Mouse (Mus musculus) lung, embryonic 14.5 days (tissue): Measurements from ENCODE around the gene Gga1. TPM values are rescaled to one million over a fixed set of nuclear protein-coding genes. Genes with fewer than 3 reads are reported as not detected.
A peak's percentile ranks its signal among the peaks of the same experiment; 100 is the strongest.

Experiments used
- ATAC-seq: fragments of 200-750 bp; cut with Nextera tagmentation; 2 replicates; pipeline ENCODE4 v1.8.0; 2017; ENCODE audit warnings: mild to moderate bottlenecking, moderate TSS enrichment, moderate library complexity; ENCODE audit not compliant: insufficient read depth
- DNase-seq: peaks from one replicate; pipeline ENCODE4 v3.0.0-alpha.2; 2015
- H3K27ac ChIP-seq: fragments of 300-500 bp; sonication (generic); 2 replicates; pipeline ENCODE4 v1.5.1; 2014; ENCODE audit warnings: low read depth, mild to moderate bottlenecking, moderate library complexity
- H3K27me3 ChIP-seq: fragments of 300-500 bp; sonication (generic); 2 replicates; pipeline ENCODE4 v1.6.1; 2014; ENCODE audit warnings: low read length, control low read depth; ENCODE audit not compliant: insufficient read depth
- H3K36me3 ChIP-seq: fragments of 300-500 bp; sonication (generic); 2 replicates; pipeline ENCODE4 v1.6.1; 2014; ENCODE audit warnings: control low read depth; ENCODE audit not compliant: insufficient read depth
- H3K4me1 ChIP-seq: fragments of 300-500 bp; sonication (generic); 2 replicates; pipeline ENCODE4 v1.6.1; 2014; ENCODE audit warnings: antibody characterized with exemption, control low read depth; ENCODE audit not compliant: insufficient read depth
- H3K4me2 ChIP-seq: fragments of 300-500 bp; sonication (generic); 2 replicates; pipeline ENCODE4 v1.6.1; 2014; ENCODE audit warnings: mild to moderate bottlenecking
- H3K4me3 ChIP-seq: fragments of 300-500 bp; sonication (generic); 2 replicates; pipeline ENCODE4 v1.5.1; 2014; ENCODE audit warnings: low read depth, low read length
- H3K9ac ChIP-seq: fragments of 300-500 bp; sonication (generic); 2 replicates; pipeline ENCODE4 v1.6.1; 2014
- H3K9me3 ChIP-seq: fragments of 300-500 bp; sonication (generic); 2 replicates; pipeline ENCODE4 v1.6.1; 2016; ENCODE audit warnings: low read depth, low read length, control low read depth
- CTCF ChIP-seq: IDR thresholded peaks from 2 replicates; pipeline ENCODE4 v1.5.1; 2016; ENCODE audit warnings: antibody characterized with exemption, low read depth
- WGBS: fragments of 180-500 bp; shearing (Covaris S2); extraction: QIAGEN DNeasy Blood & Tissue Kit; methylation state at CpG from one replicate; pipeline ENCODE4 v1.1.7; 2014; 5-methylcytosine and 5-hydroxymethylcytosine counted together
- polyA plus RNA-seq: library from polyadenylated mRNA; unstranded; fragments of >200 nt; fragmentation: Nextera tagmentation; extraction: Ambion mirVana; gene quantifications from 2 replicates; pipeline ENCODE4 v1.2.1, GENCODE M21; 2014

Gene Gga1
- polyA plus RNA-seq, 1 experiment from 2014 or later: 57.0 TPM

GRCm38 (mm10) chr15:78851505-78852153 lies 25.4 kb upstream of the Gga1 start:
- TF ChIP-seq CTCF: peak; percentile 97
- H3K4me2 ChIP-seq: peak overlapping the region; percentile 45
- WGBS: 8% methylated on average over 13 of the region's 13 CpGs

GRCm38 (mm10) chr15:78855303-78855965 lies 21.6 kb upstream of the Gga1 start, which contains the start of gene Lgals2:
Lgals2 (minus strand) TSS chr15:78855529.
- H3K27ac ChIP-seq: no peak within 1 kb of the TSS
- H3K4me1 ChIP-seq: peaks cover 8% of the 10 kb centered on the region
- H3K4me2 ChIP-seq: no peak within 1 kb of the TSS
- DNase-seq (no peak), ATAC-seq (no peak)
- no peak within 1 kb of the TSS for H3K9ac ChIP-seq
- TF ChIP-seq CTCF: no peak
- H3K36me3 ChIP-seq: peaks cover 1% of the 10 kb centered on the region; the same call in 1 of the 2 replicates
- no peak within 1 kb of the TSS for H3K4me3 ChIP-seq
- no peaks in the 10 kb centered on the region for H3K27me3 ChIP-seq
- H3K9me3 ChIP-seq: no peaks in the 10 kb centered on the region
- 63% methylated on average over 8 of the region's 8 CpGs for WGBS

More at GRCm38 (mm10) chr15:78851505-78852153, 25.4 kb upstream of the Gga1 start:
- DNase-seq (peak; percentile 96), ATAC-seq (peak; percentile 83)
- Histone ChIP-seq H3K27ac (peak overlapping the region; percentile 58; the same call in 1 of the 2 replicates), H3K9ac (no peak overlapping the region), H3K9me3 (no peaks in the 10 kb centered on the region), H3K4me3 (no peak overlapping the region), H3K36me3 (peaks cover 37% of the 10 kb centered on the region), H3K4me1 (peaks cover 8% of the 10 kb centered on the region), H3K27me3 (no peaks in the 10 kb centered on the region)

GRCm38 (mm10) chr15:78857009-78857408 lies 20.0 kb upstream of the Gga1 start:
- ATAC-seq (no peak), DNase-seq (no peak)
- H3K4me1 ChIP-seq: no peaks in the 10 kb centered on the region
- no peaks in the 10 kb centered on the region for H3K9me3 ChIP-seq
- TF ChIP-seq CTCF: no peak
- H3K36me3 ChIP-seq: no peaks in the 10 kb centered on the region
- H3K27ac ChIP-seq: no peak overlapping the region
- WGBS: 75% methylated on average over 7 of the region's 7 CpGs
- no peak overlapping the region for H3K9ac ChIP-seq
- H3K27me3 ChIP-seq: no peaks in the 10 kb centered on the region
- no peak overlapping the region for H3K4me3 ChIP-seq
- H3K4me2 ChIP-seq: no peak overlapping the region

- Histone ChIP-seq H3K4me1 (no peaks in the 10 kb centered on the region), H3K4me2 (no peak overlapping the region), H3K27ac (0 out of 2 replicates have a peak overlapping the region, but pooled peaks have one; percentile 18), H3K9ac (no peak overlapping the region), H3K27me3 (no peaks in the 10 kb centered on the region), H3K4me3 (no peak overlapping the region), H3K36me3 (no peaks in the 10 kb centered on the region), H3K9me3 (no peaks in the 10 kb centered on the region)
- TF ChIP-seq CTCF: no peak
- no peak for ATAC-seq
- no peak for DNase-seq
- WGBS: 66% methylated on average over 4 of the region's 4 CpGs
Observed at GRCm38 (mm10) chr15:78859311-78859710, 17.7 kb upstream of the Gga1 start.

- Histone ChIP-seq H3K9me3 (no peaks in the 10 kb centered on the region), H3K4me3 (no peak overlapping the region), H3K4me1 (no peaks in the 10 kb centered on the region), H3K9ac (no peak overlapping the region), H3K4me2 (no peak overlapping the region), H3K36me3 (no peaks in the 10 kb centered on the region), H3K27me3 (no peaks in the 10 kb centered on the region), H3K27ac (0 out of 2 replicates have a peak overlapping the region, but pooled peaks have one; percentile 18)
- WGBS: 61% methylated on average over 6 of the region's 6 CpGs
- ATAC-seq (no peak), DNase-seq (no peak)
- no peak for TF ChIP-seq CTCF
Observed at GRCm38 (mm10) chr15:78859714-78860113, 17.3 kb upstream of the Gga1 start.

- no peak for TF ChIP-seq CTCF
- ATAC-seq: no peak
Observed at GRCm38 (mm10) chr15:78862280-78862679, 14.7 kb upstream of the Gga1 start.

GRCm38 (mm10) chr15:78863154-78863553 lies 13.8 kb upstream of the Gga1 start:
- Histone ChIP-seq H3K27me3 (no peaks in the 10 kb centered on the region), H3K36me3 (no peaks in the 10 kb centered on the region), H3K4me1 (peaks cover 2% of the 10 kb centered on the region; the same call in 1 of the 2 replicates), H3K4me3 (no peak overlapping the region), H3K9me3 (no peaks in the 10 kb centered on the region), H3K9ac (no peak overlapping the region), H3K4me2 (no peak overlapping the region), H3K27ac (peak overlapping the region; percentile 2; the same call in 1 of the 2 replicates)
- ATAC-seq (no peak), DNase-seq (peak; percentile 43)
- no peak for TF ChIP-seq CTCF
- WGBS: 61% methylated on average over 2 of the region's 2 CpGs

More at GRCm38 (mm10) chr15:78862280-78862679, 14.7 kb upstream of the Gga1 start:
- no peaks in the 10 kb centered on the region for H3K27me3 ChIP-seq
- no peak overlapping the region for H3K4me3 ChIP-seq
- no peaks in the 10 kb centered on the region for H3K4me1 ChIP-seq
- H3K9me3 ChIP-seq: no peaks in the 10 kb centered on the region
- no peak overlapping the region for H3K27ac ChIP-seq
- DNase-seq: no peak
- no peaks in the 10 kb centered on the region for H3K36me3 ChIP-seq
- WGBS: 78% methylated on average over 5 of the region's 5 CpGs
- H3K4me2 ChIP-seq: no peak overlapping the region
- H3K9ac ChIP-seq: no peak overlapping the region
